13 mouse cellular contexts compared by ENCODE assay signal in genomic region chr15:101147115-101147909, GRCm38 (mm10). TPM values are rescaled to one million over a fixed set of nuclear protein-coding genes. Genes with fewer than 3 reads are reported as not detected.
DNase-seq lines count a peak whose midpoint lies in the region; ATAC-seq and TF ChIP-seq lines count a peak whose summit lies in the region.
"Had no signal": no experiment of that assay in that cellular context is flagged by ENCODE, and none has a peak within 500 bp of the region (broad histone marks: within the 10 kb centered on the region; RNA-seq: fewer than 3 reads in every experiment).

No protein-coding gene starts in this region.

- no peak for DNase-seq in kidney, adult 2 months
- no peak for DNase-seq in kidney, postnatal 14 days
- peak; percentile 49 to 52 for DNase-seq in B cell, adult 2 months
- DNase-seq in CH12.LX (ENCODE audit: extremely low read depth), result peak; percentile 79
- no peak for DNase-seq in gastrocnemius, postnatal 14 days
- DNase-seq in thymus, postnatal 4 days, result no peak
- DNase-seq: cerebellum, adult 8-10 months; right cerebral cortex, adult 18-20 months had no signal

- peaks cover 23% of the 10 kb centered on the region for H3K4me1 ChIP-seq in kidney, adult 2 months (ENCODE audit: control insufficient read depth, insufficient read depth, low read length)
- peaks cover 32 to 90% of the 10 kb centered on the region in 2 experiments for H3K4me1 ChIP-seq in CH12.LX (ENCODE audit: control insufficient read depth in 1 of 2, insufficient read depth in 2 of 2)
- peaks cover 58% of the 10 kb centered on the region for H3K4me1 ChIP-seq in liver, embryonic 12.5 days

- WGBS in kidney, adult 2 months, result 72% methylated on average over 16 of the region's 16 CpGs
- 10% methylated on average over 16 of the region's 16 CpGs for WGBS in liver, embryonic 12.5 days (ENCODE audit: insufficient replicate concordance)

- in situ Hi-C loops in CH12.LX (cut with MboI; ENCODE audit: low pct_ligation_motif_present, low pct_unique_long_range_greater_than_20kb, low sequenced_read_pairs), result loop anchor here (5.0 kb wide), 1 partner anchor 40 kb away; no protein-coding TSS in a partner anchor

- no peaks in the 10 kb centered on the region for H3K79me2 ChIP-seq in CH12.LX (replicated peaks; ENCODE audit: control insufficient read depth, extremely low read depth, insufficient read depth, poor library complexity, severe bottlenecking)

- no peak for TF ChIP-seq CTCF in kidney, adult 2 months (conservative IDR thresholded peaks at IDR 0.05; ENCODE audit: insufficient read depth, insufficient read length, low read depth, low read length)
- TF ChIP-seq CTCF in CH12.LX (conservative IDR thresholded peaks at IDR 0.05 in 1 of 2, IDR thresholded peaks at IDR 0.05 in 1 of 2; ENCODE audit: low read depth in 2 of 2, low read length in 2 of 2), result no peak

- TF ChIP-seq RAD21 in CH12.LX (IDR thresholded peaks at IDR 0.05; ENCODE audit: low read depth, low read length), result no peak

- no peak overlapping the region for H3K4me3 ChIP-seq in kidney, adult 2 months (ENCODE audit: insufficient read depth, low read depth, low read length)
- H3K4me3 ChIP-seq in CH12.LX (replicated peaks in 1 of 3; ENCODE audit: low read depth in 2 of 3, low read length in 2 of 3, poor library complexity in 1 of 3), result no peak overlapping the region
- H3K4me3 ChIP-seq in liver, embryonic 12.5 days, result no peak overlapping the region

- ATAC-seq in liver, embryonic 12.5 days, result no peak
- ATAC-seq: forebrain, embryonic 14.5 days; inflammation-experienced regulatory T-cells, adult 6 months had no signal

- H3K9ac ChIP-seq in CH12.LX (ENCODE audit: insufficient read depth, low read depth), result no peak overlapping the region
- no peak overlapping the region for H3K9ac ChIP-seq in liver, embryonic 12.5 days

- dilution Hi-C loops in CH12.LX (cut with MboI; ENCODE audit: extremely low pct_ligation_motif_present, extremely low pct_unique_long_range_greater_than_20kb, low sequenced_read_pairs), result no loop called here

- no peaks in the 10 kb centered on the region for H3K9me3 ChIP-seq in CH12.LX (replicated peaks; ENCODE audit: low read length)
- no peaks in the 10 kb centered on the region for H3K9me3 ChIP-seq in liver, embryonic 12.5 days (replicated peaks)

- TF ChIP-seq POLR2A in kidney, adult 2 months (IDR thresholded peaks at IDR 0.05; ENCODE audit: low read depth, low read length), result no peak
- no peak; the same call in 1 of the 2 replicates for TF ChIP-seq POLR2A in CH12.LX (IDR thresholded peaks at IDR 0.05; ENCODE audit: low read depth, low read length)

- peak overlapping the region; percentile 25 for H3K4me2 ChIP-seq in CH12.LX (ENCODE audit: insufficient read depth, low read depth, poor library complexity, severe bottlenecking)
- H3K4me2 ChIP-seq in liver, embryonic 12.5 days, result peak overlapping the region; percentile 46

- peak; percentile 59; the same call in 1 of the 2 replicates for TF ChIP-seq EP300 in CH12.LX (IDR thresholded peaks at IDR 0.05; ENCODE audit: low read length)

- H3K27ac ChIP-seq in kidney, adult 2 months (ENCODE audit: insufficient read depth, low read depth, low read length), result peak overlapping the region; percentile 2; the same call in 1 of the 2 replicates
- no peak overlapping the region for H3K27ac ChIP-seq in CH12.LX (ENCODE audit: insufficient read depth, low read depth)
- no peak overlapping the region for H3K27ac ChIP-seq in liver, embryonic 12.5 days

- H3K36me3 ChIP-seq in kidney, adult 2 months (ENCODE audit: control insufficient read depth, insufficient read depth, low read length), result no peaks in the 10 kb centered on the region
- peaks cover 0 to 14% of the 10 kb centered on the region in 2 experiments for H3K36me3 ChIP-seq in CH12.LX (replicated peaks in 1 of 2; ENCODE audit: control insufficient read depth in 1 of 2, insufficient read depth in 1 of 2, low read length in 1 of 2)
- no peaks in the 10 kb centered on the region for H3K36me3 ChIP-seq in liver, embryonic 12.5 days

- intact Hi-C loops in gastrocnemius, postnatal 14 days (cut with DNase I; ENCODE audit: low total_unique reads), result no loop called here

- H3K27me3 ChIP-seq in kidney, adult 2 months (replicated peaks; ENCODE audit: control insufficient read depth, insufficient read depth, low read length), result no peaks in the 10 kb centered on the region
- H3K27me3 ChIP-seq in CH12.LX (replicated peaks), result no peaks in the 10 kb centered on the region
- peaks cover 26% of the 10 kb centered on the region for H3K27me3 ChIP-seq in liver, embryonic 12.5 days (replicated peaks)

TF ChIP-seq in CH12.LX, 34 proteins besides CTCF, POLR2A, EP300 and RAD21:
- TF ChIP-seq TBP (conservative IDR thresholded peaks at IDR 0.05; ENCODE audit: low read depth, low read length), result 0 out of 2 replicates have a peak, but pooled peaks have one; percentile 54
- peak; percentile 27; the same call in 1 of the 2 replicates for TF ChIP-seq ETS1 (conservative IDR thresholded peaks at IDR 0.05; ENCODE audit: low read depth, low read length)
- TF ChIP-seq MEF2A (IDR thresholded peaks at IDR 0.05; ENCODE audit: borderline replicate concordance, low read depth, low read length), result peak; percentile 95
- TF ChIP-seq TCF12 (IDR thresholded peaks at IDR 0.05; ENCODE audit: low read depth, low read length), result peak; percentile 48; the same call in 1 of the 2 replicates
- no peak for TF ChIP-seq MAX (IDR thresholded peaks at IDR 0.05; ENCODE audit: low read length)

RNA-seq across cellular contexts. Expression of gene Acvrl1, which starts 19.0 kb away (rescaled TPM):
- 33.4 and 34.1 TPM in 2 replicates for polyA plus RNA-seq in kidney, adult 2 months (2012; rRNA removed)
- total RNA-seq in CH12.LX (2012; rRNA removed) (2.8 and 5.2 TPM in 2 replicates), CH12.LX (2014; rRNA removed) (4.0 and 6.3 TPM in 2 replicates)
- polyA plus RNA-seq in CH12.LX (2012; ENCODE audit: insufficient read length, low read depth), result 9.5 and 10.3 TPM in 2 replicates
- 1.8 TPM in 2 replicates for polyA plus RNA-seq in liver, embryonic 12.5 days (2016; fragmentation: Nextera tagmentation; extraction: Ambion mirVana)
- 10 to 100 TPM; 12.9 to 15.0 TPM for total RNA-seq in gastrocnemius, postnatal 14 days (2021)

RNA-seq across cellular contexts. Expression of gene Acvr1b, which starts 26.6 kb away (rescaled TPM):
- polyA plus RNA-seq in kidney, adult 2 months (2012; rRNA removed), result 37.0 and 37.2 TPM in 2 replicates
- total RNA-seq in CH12.LX (2012; rRNA removed) (3.3 and 4.8 TPM in 2 replicates), CH12.LX (2014; rRNA removed) (2.6 and 2.9 TPM in 2 replicates)
- polyA plus RNA-seq in CH12.LX (2012; ENCODE audit: insufficient read length, low read depth), result 2.7 TPM in 2 replicates
- 1.9 and 2.2 TPM in 2 replicates for polyA plus RNA-seq in liver, embryonic 12.5 days (2016; fragmentation: Nextera tagmentation; extraction: Ambion mirVana)
- 10 to 100 TPM; 21.8 to 29.9 TPM for total RNA-seq in gastrocnemius, postnatal 14 days (2021)

RNA-seq across cellular contexts. Expression of gene Ankrd33, which starts 31.8 kb away (rescaled TPM):
- polyA plus RNA-seq in kidney, adult 2 months (2012; rRNA removed), result not detected in 2 replicates
- total RNA-seq in CH12.LX (2012; rRNA removed) (not detected in 2 replicates), CH12.LX (2014; rRNA removed) (not detected in 2 replicates)
- not detected in 2 replicates for polyA plus RNA-seq in CH12.LX (2012; ENCODE audit: insufficient read length, low read depth)
- polyA plus RNA-seq in liver, embryonic 12.5 days (2016; fragmentation: Nextera tagmentation; extraction: Ambion mirVana), result not detected in 2 replicates
- total RNA-seq in gastrocnemius, postnatal 14 days (2021), result not detected
- total RNA-seq: midbrain, postnatal 0 days had no signal
- polyA plus RNA-seq: forebrain, embryonic 14.5 days; inflammation-experienced regulatory T-cells, adult 6 months; limb, embryonic 11.5 days; midbrain, postnatal 0 days had no signal

Comparison
In these comparisons a context has a peak if more than half of its experiments do, and no peak if none do; other contexts are left out.
1. DNase-seq: peak in B cell, adult 2 months (2 of 2) and CH12.LX (single experiment); none in kidney, adult 2 months (single experiment), kidney, postnatal 14 days (single experiment), gastrocnemius, postnatal 14 days (single experiment) and thymus, postnatal 4 days (single experiment).
2. RNA of gene Acvr1b, which starts 26.6 kb away (polyA plus RNA-seq): 37.0 to 37.2 TPM in kidney, adult 2 months; 2.7 TPM in CH12.LX and 1.9 to 2.2 TPM in liver, embryonic 12.5 days; every median in the first group is over 10 times any median in the second.